ENCODE assay signal across 24 mouse cellular contexts in the genomic region with DNA sequence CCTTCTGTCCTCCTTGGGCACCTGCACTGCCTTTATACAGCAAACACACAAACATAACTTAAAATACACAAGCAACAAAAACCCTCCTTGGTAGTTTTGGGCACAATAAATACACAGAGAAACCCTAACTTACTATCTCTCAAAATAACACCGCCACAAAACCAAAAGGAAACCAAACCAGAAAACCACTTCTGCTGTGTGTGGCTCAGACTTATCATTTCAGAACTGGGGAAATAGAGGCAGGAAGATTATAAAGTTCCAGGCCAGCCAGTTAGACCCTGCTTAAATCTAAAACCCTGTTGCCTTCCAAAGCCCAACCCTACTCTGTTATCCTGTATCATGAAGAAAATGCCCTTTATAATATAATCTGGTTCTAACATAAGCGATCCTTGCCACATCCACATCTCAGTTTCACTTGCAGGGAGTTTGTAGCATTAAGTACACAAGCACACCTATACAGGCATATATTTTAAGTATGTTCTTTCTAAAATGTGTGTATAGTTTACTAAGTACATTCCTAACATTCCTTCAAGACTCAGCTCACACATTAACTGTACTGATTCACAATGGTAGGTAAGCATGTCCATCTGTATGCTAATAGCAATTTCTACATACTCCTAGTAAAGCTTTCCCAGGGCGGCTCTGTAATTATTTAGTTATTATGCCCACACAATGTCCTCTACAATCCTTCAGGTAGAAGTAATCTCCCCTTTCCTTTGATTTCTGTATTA. TPM values are rescaled to one million over a fixed set of nuclear protein-coding genes. Genes with fewer than 3 reads are reported as not detected.
DNase-seq lines count a peak whose midpoint lies in the region; ATAC-seq and TF ChIP-seq lines count a peak whose summit lies in the region.
"Had no signal": no experiment of that assay in that cellular context is flagged by ENCODE, and none has a peak within 500 bp of the region (broad histone marks: within the 10 kb centered on the region; RNA-seq: fewer than 3 reads in every experiment).

No protein-coding gene starts in this region.

- no peak for TF ChIP-seq CTCF in lung, postnatal 0 days (IDR thresholded peaks at IDR 0.05)
- TF ChIP-seq CTCF in thymus, adult 2 months (IDR thresholded peaks at IDR 0.05; ENCODE audit: borderline replicate concordance, control insufficient read depth, extremely low read depth, insufficient read depth, low read length, poor library complexity), result no peak

- H3K27me3 ChIP-seq in kidney, embryonic 15.5 days, result no peaks in the 10 kb centered on the region
- no peaks in the 10 kb centered on the region for H3K27me3 ChIP-seq in lung, postnatal 0 days (replicated peaks; ENCODE audit: insufficient read depth, low read length)
- H3K27me3 ChIP-seq in thymus, adult 2 months (ENCODE audit: control insufficient read depth, insufficient read depth, low read length), result no peaks in the 10 kb centered on the region
- H3K27me3 ChIP-seq: embryonic facial prominence, embryonic 12.5 days; forebrain, embryonic 13.5 days; heart, embryonic 13.5 days; limb, embryonic 13.5 days; liver, embryonic 12.5 days had no signal

- ATAC-seq in kidney, embryonic 15.5 days (replicated peaks; ENCODE audit: low FRiP score), result no peak
- ATAC-seq in lung, postnatal 0 days, result peak; percentile 81
- ATAC-seq: forebrain, embryonic 13.5 days; hindbrain, postnatal 0 days; liver, embryonic 12.5 days had no signal

- no peak overlapping the region for H3K4me3 ChIP-seq in kidney, embryonic 15.5 days (replicated peaks)
- no peak overlapping the region for H3K4me3 ChIP-seq in lung, postnatal 0 days (ENCODE audit: low read depth, low read length)
- no peak overlapping the region for H3K4me3 ChIP-seq in thymus, adult 2 months (ENCODE audit: control insufficient read depth, insufficient read depth, low read length)
- H3K4me3 ChIP-seq: embryonic facial prominence, embryonic 12.5 days; erythroblast, embryonic 14.5 days; forebrain, embryonic 13.5 days; heart, adult 2 months; heart, embryonic 13.5 days; limb, embryonic 13.5 days; liver, embryonic 12.5 days; midbrain, embryonic 10.5 days had no signal

- TF ChIP-seq POLR2A in thymus, adult 2 months (IDR thresholded peaks at IDR 0.05; ENCODE audit: control insufficient read depth, extremely low read depth, insufficient read depth, low read length, poor library complexity), result no peak

- H3K27ac ChIP-seq in kidney, embryonic 15.5 days, result 0 out of 2 replicates have a peak overlapping the region, but pooled peaks have one; percentile 32
- peak overlapping the region; percentile 57 for H3K27ac ChIP-seq in lung, postnatal 0 days (ENCODE audit: low read length)
- H3K27ac ChIP-seq in thymus, adult 2 months (ENCODE audit: control insufficient read depth, insufficient read depth, low read length), result no peak overlapping the region
- H3K27ac ChIP-seq: embryonic facial prominence, embryonic 12.5 days; forebrain, embryonic 13.5 days; heart, adult 2 months; heart, embryonic 13.5 days; hindbrain, postnatal 0 days; limb, embryonic 13.5 days; liver, embryonic 12.5 days; midbrain, embryonic 10.5 days had no signal

- no peaks in the 10 kb centered on the region for H3K9me3 ChIP-seq in kidney, embryonic 15.5 days (replicated peaks)
- no peaks in the 10 kb centered on the region for H3K9me3 ChIP-seq in lung, postnatal 0 days (ENCODE audit: low read length)
- H3K9me3 ChIP-seq: embryonic facial prominence, embryonic 12.5 days; forebrain, embryonic 13.5 days; heart, embryonic 13.5 days; limb, embryonic 13.5 days; liver, embryonic 12.5 days; midbrain, embryonic 10.5 days had no signal

- 91% methylated on average over 3 of the region's 3 CpGs for WGBS in kidney, embryonic 15.5 days
- 77% methylated on average over 3 of the region's 3 CpGs for WGBS in lung, postnatal 0 days
- WGBS in thymus, adult 2 months, result 72% methylated on average over 3 of the region's 3 CpGs

- no peak overlapping the region for H3K9ac ChIP-seq in kidney, embryonic 15.5 days
- H3K9ac ChIP-seq in lung, postnatal 0 days (replicated peaks; ENCODE audit: low read depth), result no peak overlapping the region
- H3K9ac ChIP-seq: embryonic facial prominence, embryonic 12.5 days; forebrain, embryonic 13.5 days; heart, embryonic 13.5 days; limb, embryonic 13.5 days; liver, embryonic 12.5 days had no signal

- H3K4me1 ChIP-seq in kidney, embryonic 15.5 days, result 0 out of 2 replicates have a peak, but pooled peaks cover 6% of the 10 kb centered on the region
- H3K4me1 ChIP-seq in lung, postnatal 0 days (ENCODE audit: insufficient read depth, low read depth, low read length), result peaks cover 3% of the 10 kb centered on the region; the same call in 1 of the 2 replicates
- H3K4me1 ChIP-seq in thymus, adult 2 months (replicated peaks; ENCODE audit: control insufficient read depth, insufficient read depth, low read length), result peaks cover 4% of the 10 kb centered on the region; the same call in 1 of the 2 replicates

- peak; percentile 53 for TF ChIP-seq EP300 in lung, postnatal 0 days (IDR thresholded peaks at IDR 0.05)

- H3K4me2 ChIP-seq in kidney, embryonic 15.5 days, result no peak overlapping the region
- H3K4me2 ChIP-seq in lung, postnatal 0 days (replicated peaks; ENCODE audit: low read depth, low read length), result no peak overlapping the region
- H3K4me2 ChIP-seq: embryonic facial prominence, embryonic 12.5 days; forebrain, embryonic 13.5 days; heart, embryonic 13.5 days; limb, embryonic 13.5 days; liver, embryonic 12.5 days had no signal

- H3K36me3 ChIP-seq in kidney, embryonic 15.5 days, result peaks cover 63% of the 10 kb centered on the region
- no peaks in the 10 kb centered on the region; the same call in 1 of the 2 replicates for H3K36me3 ChIP-seq in lung, postnatal 0 days (ENCODE audit: insufficient read depth, low read length)
- peaks cover 14% of the 10 kb centered on the region for H3K36me3 ChIP-seq in thymus, adult 2 months (ENCODE audit: control insufficient read depth, insufficient read depth, low read length)

- DNase-seq in kidney, postnatal 25 days, result no peak
- DNase-seq in lung, postnatal 0 days (ENCODE audit: low spot score), result peak; percentile 50
- DNase-seq in lung, postnatal 10 days, result no peak
- DNase-seq in ZHBTc4 (ENCODE audit: low read depth, low spot score), result peak; percentile 15
- no peak for DNase-seq in cerebellum, postnatal 14 days
- no peak for DNase-seq in thymus, adult 2 months
- DNase-seq in spleen, postnatal 14 days (ENCODE audit: low spot score in 2 of 2), result no peak
- DNase-seq: adrenal gland, postnatal 36 days; cerebellum, adult 9-11 months; gastrocnemius, postnatal 36 days; heart, adult 2 months; heart, postnatal 14 days; kidney, adult 11 months; kidney, postnatal 36 days; lung, postnatal 14 days had no signal

RNA-seq across cellular contexts. Expression of a gene that starts 5.7 kb away (rescaled TPM):
- 41.0 and 45.1 TPM in 2 replicates for polyA plus RNA-seq in kidney, embryonic 15.5 days (2015; fragmentation: Nextera tagmentation; extraction: Ambion mirVana)
- polyA plus RNA-seq in lung, postnatal 0 days (2015; fragmentation: Nextera tagmentation; extraction: Ambion mirVana), result 10.5 and 10.8 TPM in 2 replicates
- polyA plus RNA-seq in thymus, adult 2 months (2012; rRNA removed), result 19.3 and 28.6 TPM in 2 replicates

RNA-seq across cellular contexts. Expression of a gene that starts 5.8 kb away (rescaled TPM):
- polyA plus RNA-seq in kidney, embryonic 15.5 days (2015; fragmentation: Nextera tagmentation; extraction: Ambion mirVana), result 12.8 and 13.3 TPM in 2 replicates
- 8.6 and 9.0 TPM in 2 replicates for polyA plus RNA-seq in lung, postnatal 0 days (2015; fragmentation: Nextera tagmentation; extraction: Ambion mirVana)
- polyA plus RNA-seq in thymus, adult 2 months (2012; rRNA removed), result 3.6 and 3.9 TPM in 2 replicates

RNA-seq across cellular contexts. Expression of a gene that starts 48.9 kb away (rescaled TPM):
- 8.2 and 8.5 TPM in 2 replicates for polyA plus RNA-seq in kidney, embryonic 15.5 days (2015; fragmentation: Nextera tagmentation; extraction: Ambion mirVana)
- 2.6 and 3.0 TPM in 2 replicates for polyA plus RNA-seq in lung, postnatal 0 days (2015; fragmentation: Nextera tagmentation; extraction: Ambion mirVana)
- 0.23 and 0.55 TPM in 2 replicates for polyA plus RNA-seq in thymus, adult 2 months (2012; rRNA removed)
- polyA plus RNA-seq: erythroblast, embryonic 14.5 days had no signal

Comparison
In these comparisons a context has a peak if more than half of its experiments do, and no peak if none do; other contexts are left out.
1. DNase-seq: peak in lung, postnatal 0 days (single experiment) and ZHBTc4 (single experiment); none in kidney, postnatal 25 days (0 of 2), lung, postnatal 10 days (single experiment), cerebellum, postnatal 14 days (0 of 2), thymus, adult 2 months (single experiment) and spleen, postnatal 14 days (0 of 2).